Mouse (Mus musculus): ENCODE measurements around the gene Myom1. TPM values are rescaled to one million over a fixed set of nuclear protein-coding genes. Genes with fewer than 3 reads are reported as not detected.

Gene Myom1
- 2.7 and 5.5 TPM in 2 replicates for polyA plus RNA-seq (2012; rRNA removed; ENCODE audit: low replicate concordance)

GRCm38 (mm10) chr17:71002081-71002743, at the start of gene Myom1:
Gene Myom1 (plus strand): TSS chr17:71002633.

GRCm38 (mm10) chr17:71002744-71003094, 286 bp downstream of the Myom1 start, which contains the start of gene Myl12a:
Gene Myl12a (minus strand): TSS chr17:71002878.

Other genes with a start within 250 kb of the Myom1 start
- gene Tgif1, start 149.1 kb upstream of the Myom1 start, polyA plus RNA-seq (2012; rRNA removed; ENCODE audit: low replicate concordance), result 15.4 and 21.8 TPM in 2 replicates
- 27.7 and 37.3 TPM in 2 replicates for gene Myl12a, start 245 bp downstream of the Myom1 start, polyA plus RNA-seq (2012; rRNA removed; ENCODE audit: low replicate concordance)
- gene Lpin2, start 179.9 kb downstream of the Myom1 start, polyA plus RNA-seq (2012; rRNA removed; ENCODE audit: low replicate concordance), result 9.7 and 15.4 TPM in 2 replicates